Mouse (Mus musculus) cerebellum, adult 9-10 months (tissue): Measurements from ENCODE around the gene Tcte3.
"Not testable (repeated sequence)": the region's sequence is repeated elsewhere in the genome, so short reads cannot be mapped to it uniquely, and the experiment has no call there.

Experiments used
- DNase-seq: peaks from one replicate; pipeline ENCODE4 v3.0.0; 2022

Gene Tcte3

GRCm38 (mm10) chr17:15025513-15025912 is 15.8 kb downstream of the Tcte3 start:
- DNase-seq, result not testable (repeated sequence)

DNA sequence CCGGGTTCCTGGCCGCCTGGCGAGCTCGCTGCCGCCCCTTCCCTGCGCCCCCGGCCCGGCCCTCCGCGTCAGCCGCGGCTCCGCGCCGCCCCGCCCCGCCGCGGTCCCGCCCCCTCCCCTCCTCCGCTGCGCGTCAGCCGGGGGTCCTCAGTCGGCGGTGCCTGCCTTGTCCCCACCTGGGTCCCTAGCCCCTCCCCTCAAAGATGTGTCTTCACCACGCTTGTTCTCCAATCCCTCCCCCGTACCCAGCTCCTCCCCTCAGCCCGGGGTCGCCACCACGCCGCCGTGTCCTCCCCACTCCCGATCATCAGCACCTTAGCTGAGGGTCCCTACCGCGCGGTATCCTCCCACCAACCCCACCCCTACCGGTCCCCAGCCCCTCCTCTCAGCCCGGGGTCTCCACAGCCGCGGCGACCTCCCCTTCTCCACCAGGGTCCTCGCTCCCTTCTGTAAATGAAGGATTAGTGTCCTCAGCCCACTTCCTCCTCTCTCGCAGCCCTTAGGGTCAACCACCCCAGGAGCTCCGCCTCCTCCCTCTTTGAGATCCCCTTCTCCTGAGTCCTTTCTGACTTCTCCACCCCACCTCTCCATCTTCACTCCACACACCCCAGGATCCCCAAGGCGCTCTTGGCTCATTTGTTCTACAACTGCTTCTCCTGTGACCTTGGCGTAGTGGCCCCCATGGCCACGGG is 16.6 kb downstream of the Tcte3 start:
- not testable (repeated sequence) for DNase-seq

- not testable (repeated sequence) for DNase-seq
Measured at GRCm38 (mm10) chr17:15023878-15024492, 17.3 kb downstream of the Tcte3 start.

DNA sequence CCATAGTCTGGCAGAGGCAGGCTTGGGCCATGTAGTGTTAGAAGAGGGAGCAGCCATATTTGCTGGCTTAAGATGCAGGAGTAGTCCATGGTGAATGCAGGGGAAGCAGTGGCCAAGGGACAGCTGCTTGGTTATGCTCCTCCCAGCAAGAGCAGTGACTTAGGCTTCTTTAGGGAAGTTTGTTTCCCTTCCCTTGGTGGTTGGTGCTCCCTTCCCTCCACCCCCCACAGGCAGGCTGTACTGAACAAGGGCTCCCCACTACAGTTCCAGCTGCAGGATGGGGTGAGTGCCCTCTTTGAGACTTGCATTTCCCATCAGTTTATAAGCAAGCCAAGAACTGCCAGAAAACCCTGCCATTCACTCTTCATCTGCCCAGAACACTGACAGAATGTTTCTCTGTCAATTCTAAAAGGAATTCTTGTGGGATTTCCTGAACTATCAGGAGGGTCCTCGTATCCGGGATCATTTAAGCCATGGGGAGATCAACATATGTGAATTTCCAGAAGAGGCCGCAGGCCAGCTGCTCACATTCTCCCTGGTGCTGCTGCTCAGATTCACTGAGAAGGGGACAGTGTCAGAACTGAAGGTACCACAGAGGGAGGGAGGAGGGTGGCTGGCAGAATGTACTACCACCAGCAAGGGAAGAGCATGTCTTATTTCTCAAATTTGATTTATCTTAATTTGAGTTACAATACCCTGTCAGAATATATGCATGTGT is 19.6 kb downstream of the Tcte3 start:
- peak; percentile 29 for DNase-seq

DNA sequence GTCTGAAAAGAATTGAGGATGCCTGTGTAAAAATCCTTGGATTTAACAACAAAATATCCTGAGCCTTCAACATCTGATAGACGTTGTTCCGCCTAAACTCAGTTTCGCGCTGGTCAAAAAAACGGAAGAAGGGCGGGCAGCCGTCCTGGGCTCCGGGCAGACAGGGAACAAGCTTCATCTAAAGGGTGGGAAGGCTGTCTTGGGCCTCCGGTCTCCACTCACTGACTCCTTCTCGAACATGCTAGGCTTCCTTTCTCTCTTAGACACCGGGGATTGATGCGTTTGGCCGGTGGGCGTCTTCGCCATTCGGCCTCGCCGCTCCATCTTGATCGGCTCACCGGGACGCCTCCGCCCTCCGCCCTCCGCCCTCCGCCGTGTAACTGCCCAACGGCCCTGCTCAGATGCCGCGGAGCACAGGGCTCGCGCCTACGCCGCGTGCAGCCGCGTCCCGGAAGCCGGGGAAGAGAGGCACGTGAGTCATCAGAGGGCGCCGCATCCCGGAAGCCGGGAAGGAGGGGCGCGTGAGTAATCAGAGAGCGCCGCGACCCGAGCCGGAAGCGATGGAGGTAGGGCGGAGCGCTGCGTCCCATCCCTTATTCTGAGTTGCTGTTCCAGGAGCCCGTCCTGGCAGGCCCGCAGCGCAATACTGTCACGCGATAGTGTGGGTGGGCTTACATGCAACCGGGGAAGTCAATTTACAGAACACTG is 31.4 kb downstream of the Tcte3 start, which contains the start of gene Gm3435:
Gene Gm3435 (plus strand): TSS at position 471 of the 708 bp plus-strand sequence.
- not testable (repeated sequence) for DNase-seq

- DNase-seq, result not testable (repeated sequence)
Measured at GRCm38 (mm10) chr17:15009088-15009487, 32.2 kb downstream of the Tcte3 start.

- DNase-seq, result not testable (repeated sequence)
Measured at GRCm38 (mm10) chr17:15000047-15000446, 41.2 kb downstream of the Tcte3 start.

GRCm38 (mm10) chr17:14994140-14994539 is 47.1 kb downstream of the Tcte3 start:
- DNase-seq, result not testable (repeated sequence)

DNA sequence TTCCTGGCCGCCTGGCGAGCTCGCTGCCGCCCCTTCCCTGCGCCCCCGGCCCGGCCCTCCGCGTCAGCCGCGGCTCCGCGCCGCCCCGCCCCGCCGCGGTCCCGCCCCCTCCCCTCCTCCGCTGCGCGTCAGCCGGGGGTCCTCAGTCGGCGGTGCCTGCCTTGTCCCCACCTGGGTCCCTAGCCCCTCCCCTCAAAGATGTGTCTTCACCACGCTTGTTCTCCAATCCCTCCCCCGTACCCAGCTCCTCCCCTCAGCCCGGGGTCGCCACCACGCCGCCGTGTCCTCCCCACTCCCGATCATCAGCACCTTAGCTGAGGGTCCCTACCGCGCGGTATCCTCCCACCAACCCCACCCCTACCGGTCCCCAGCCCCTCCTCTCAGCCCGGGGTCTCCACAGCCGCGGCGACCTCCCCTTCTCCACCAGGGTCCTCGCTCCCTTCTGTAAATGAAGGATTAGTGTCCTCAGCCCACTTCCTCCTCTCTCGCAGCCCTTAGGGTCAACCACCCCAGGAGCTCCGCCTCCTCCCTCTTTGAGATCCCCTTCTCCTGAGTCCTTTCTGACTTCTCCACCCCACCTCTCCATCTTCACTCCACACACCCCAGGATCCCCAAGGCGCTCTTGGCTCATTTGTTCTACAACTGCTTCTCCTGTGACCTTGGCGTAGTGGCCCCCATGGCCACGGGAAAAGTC is 48.0 kb downstream of the Tcte3 start:
- DNase-seq, result not testable (repeated sequence)

GRCm38 (mm10) chr17:14992522-14993138 is 48.7 kb downstream of the Tcte3 start:
- not testable (repeated sequence) for DNase-seq

- not testable (repeated sequence) for DNase-seq
Measured at GRCm38 (mm10) chr17:14990116-14990702, 51.1 kb downstream of the Tcte3 start.

DNA sequence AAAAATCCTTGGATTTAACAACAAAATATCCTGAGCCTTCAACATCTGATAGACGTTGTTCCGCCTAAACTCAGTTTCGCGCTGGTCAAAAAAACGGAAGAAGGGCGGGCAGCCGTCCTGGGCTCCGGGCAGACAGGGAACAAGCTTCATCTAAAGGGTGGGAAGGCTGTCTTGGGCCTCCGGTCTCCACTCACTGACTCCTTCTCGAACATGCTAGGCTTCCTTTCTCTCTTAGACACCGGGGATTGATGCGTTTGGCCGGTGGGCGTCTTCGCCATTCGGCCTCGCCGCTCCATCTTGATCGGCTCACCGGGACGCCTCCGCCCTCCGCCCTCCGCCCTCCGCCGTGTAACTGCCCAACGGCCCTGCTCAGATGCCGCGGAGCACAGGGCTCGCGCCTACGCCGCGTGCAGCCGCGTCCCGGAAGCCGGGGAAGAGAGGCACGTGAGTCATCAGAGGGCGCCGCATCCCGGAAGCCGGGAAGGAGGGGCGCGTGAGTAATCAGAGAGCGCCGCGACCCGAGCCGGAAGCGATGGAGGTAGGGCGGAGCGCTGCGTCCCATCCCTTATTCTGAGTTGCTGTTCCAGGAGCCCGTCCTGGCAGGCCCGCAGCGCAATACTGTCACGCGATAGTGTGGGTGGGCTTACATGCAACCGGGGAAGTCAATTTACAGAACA is 62.8 kb downstream of the Tcte3 start, which contains the start of the genes 9030025P20Rik and Gm3417:
Gene 9030025P20Rik (plus strand): TSS at position 107 of the 677 bp plus-strand sequence.
Gene Gm3417 (minus strand): TSS at position 429 of the 677 bp plus-strand sequence.
- not testable (repeated sequence) for DNase-seq

GRCm38 (mm10) chr17:14977718-14978361 is 63.4 kb downstream of the Tcte3 start:
- DNase-seq, result peak; percentile 20
